Mouse (Mus musculus) lung, adult 18-20 months (tissue): Measurements from ENCODE around the gene Olfr1260.

Experiments
- DNase-seq, 2 experiments: peaks; one replicate each; pipeline ENCODE4 v3.0.0; 2022; ENCODE audit warnings: mixed read lengths in 2 of 2

Gene Olfr1260

GRCm38 (mm10) chr2:89974184-89974583 lies at the start of gene Olfr1260:
Olfr1260 (plus strand) TSS chr2:89974340.
- no peak for DNase-seq

DNA sequence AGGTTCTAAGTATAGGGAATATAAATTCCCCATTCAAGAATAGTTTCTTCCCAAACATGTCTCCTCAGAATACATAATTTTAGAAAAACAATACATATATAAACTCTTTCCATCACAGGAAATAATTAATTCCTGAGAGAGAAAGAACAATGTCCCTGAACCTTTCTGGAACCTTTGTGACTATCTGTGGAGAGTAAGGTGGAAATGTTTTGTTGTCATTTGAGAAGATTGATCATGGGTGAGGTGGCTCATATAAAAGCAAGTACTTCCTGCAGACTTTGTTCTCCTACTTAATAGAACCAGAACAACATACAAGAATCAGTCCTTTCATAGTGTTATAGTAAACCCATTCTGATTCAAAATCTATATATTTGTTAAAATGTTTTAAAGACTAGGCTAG lies 47.1 kb upstream of the Olfr1260 start, which contains the start of gene Olfr1258:
Gene Olfr1258 (plus strand): TSS at position 301 of the 400 bp plus-strand sequence.
- DNase-seq: no peak

DNA sequence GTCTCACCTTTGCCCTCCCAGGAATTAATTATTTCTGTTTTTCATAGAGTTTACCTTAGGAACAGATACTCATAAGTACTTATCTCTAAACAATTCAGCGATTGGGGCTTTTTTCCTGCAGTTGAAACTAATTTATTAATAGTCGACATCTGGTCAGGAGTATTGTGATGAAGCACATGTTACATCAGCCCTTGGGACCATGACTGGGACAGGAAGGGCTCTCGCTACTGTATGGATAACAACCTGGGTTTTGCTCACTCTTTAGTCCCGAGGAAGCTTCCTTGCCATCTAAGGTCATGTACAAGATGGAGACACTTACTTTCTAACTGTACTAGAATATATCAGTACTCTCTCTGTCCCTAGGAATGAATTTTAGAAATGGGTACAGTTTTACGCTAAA lies 25.6 kb upstream of the Olfr1260 start, which contains the start of gene Olfr1259:
Gene Olfr1259 (minus strand): TSS at position 101 of the 400 bp plus-strand sequence.
- DNase-seq: no peak

DNA sequence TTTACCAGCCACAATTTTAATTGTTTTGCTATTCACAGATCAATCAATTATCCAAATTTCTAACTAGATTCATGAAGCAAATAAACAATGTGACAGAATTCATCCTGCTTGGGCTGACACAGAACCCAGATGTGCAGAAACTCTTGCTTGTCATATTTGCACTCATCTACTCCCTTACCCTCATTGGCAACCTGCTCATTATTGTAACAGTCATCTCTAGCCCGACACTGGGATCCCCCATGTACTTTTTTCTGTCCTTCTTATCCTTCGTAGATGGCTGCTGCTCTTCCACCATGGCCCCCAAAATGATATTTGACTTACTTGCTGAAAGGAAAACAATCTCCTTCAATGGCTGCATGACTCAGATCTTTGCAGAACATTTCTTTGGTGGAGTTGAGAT lies 3.6 kb downstream of the Olfr1260 start:
- DNase-seq: no peak

DNA sequence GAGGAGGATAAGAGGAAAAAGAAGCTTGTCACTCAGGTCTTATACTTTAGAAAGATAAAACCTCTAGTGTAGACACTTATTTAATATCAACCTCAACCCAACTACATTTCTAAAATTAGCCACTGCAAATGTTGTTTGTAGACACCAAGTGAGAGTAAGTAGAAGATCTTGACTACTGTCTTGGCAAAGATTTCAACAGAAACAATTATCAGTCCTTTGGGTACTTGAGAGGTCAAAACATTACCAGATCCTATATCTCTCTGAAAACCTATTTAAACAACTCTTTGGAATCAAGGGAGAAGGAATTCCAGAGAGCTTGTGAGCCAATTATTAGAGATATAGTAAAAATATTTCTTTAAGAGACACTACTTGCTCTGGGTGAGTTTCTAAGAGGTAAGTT lies 16.8 kb downstream of the Olfr1260 start, which contains the start of gene Olfr1261:
Gene Olfr1261 (plus strand): TSS at position 301 of the 400 bp plus-strand sequence.
- DNase-seq: no peak

DNA sequence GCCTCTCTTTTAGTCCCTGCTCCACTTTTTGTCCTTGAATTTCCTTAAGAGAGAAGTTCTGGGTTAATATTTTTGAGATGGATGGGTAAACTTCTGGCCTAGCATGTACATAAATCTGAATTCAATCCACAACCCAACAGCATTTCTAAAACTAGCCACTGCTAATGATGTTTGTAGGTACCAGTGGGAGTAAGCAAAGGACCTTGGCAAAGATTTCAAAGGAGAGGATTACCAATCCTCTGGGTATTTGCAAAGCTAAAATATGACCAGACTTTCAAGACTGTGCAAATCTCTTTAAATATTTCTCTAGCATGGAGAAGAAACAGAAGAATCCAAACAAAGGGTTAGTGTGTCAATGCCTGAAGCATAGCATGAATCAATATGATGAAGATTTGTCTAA lies 25.7 kb downstream of the Olfr1260 start, which contains the start of gene Olfr1262:
Gene Olfr1262 (plus strand): TSS at position 301 of the 400 bp plus-strand sequence.
- DNase-seq: no peak

DNA sequence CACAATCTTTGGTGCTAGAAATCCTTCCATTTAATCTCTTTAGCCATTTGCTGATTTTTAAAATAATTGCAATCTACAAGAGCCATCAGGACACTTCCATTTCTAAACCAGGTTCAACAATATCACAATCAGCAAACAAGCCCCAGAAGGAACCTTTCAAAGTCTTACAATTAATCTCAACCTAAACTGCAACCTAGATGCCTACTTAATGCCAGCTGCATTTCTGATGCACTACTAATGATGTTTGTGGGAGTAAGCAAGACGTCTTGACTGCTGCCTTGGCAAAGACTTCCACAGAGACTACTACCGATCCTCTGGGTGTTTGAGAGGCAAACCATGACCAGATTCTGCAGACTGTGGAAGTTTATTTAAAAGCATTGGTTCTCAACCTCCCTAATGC lies 37.7 kb downstream of the Olfr1260 start, which contains the start of gene Olfr1263:
Gene Olfr1263 (plus strand): TSS at position 301 of the 400 bp plus-strand sequence.
- DNase-seq: no peak

GRCm38 (mm10) chr2:90025477-90025876 lies 51.3 kb downstream of the Olfr1260 start, which contains the start of gene Olfr1264:
Olfr1264 (minus strand) TSS chr2:90025577.
- no peak for DNase-seq
